Mouse (Mus musculus): ENCODE results near the gene Ccser1. TPM values are rescaled to one million over a fixed set of nuclear protein-coding genes. Genes with fewer than 3 reads are reported as not detected.

The Ccser1 gene
- 6.1 and 6.5 TPM in 2 replicates for polyA plus RNA-seq (2014; fragmentation: Nextera tagmentation; extraction: Ambion mirVana)

- Histone ChIP-seq H3K9me3 (ENCODE audit: control insufficient read depth, low read length) (no peaks in the 10 kb centered on the region), H3K4me2 (ENCODE audit: low read depth, low read length) (peak within 1 kb of the TSS; percentile 94), H3K27ac (replicated peaks; ENCODE audit: low read depth, low read length) (peak within 1 kb of the TSS; percentile 70), H3K4me1 (ENCODE audit: control insufficient read depth, insufficient read depth, low read length) (no peaks in the 10 kb centered on the region), H3K9ac (ENCODE audit: low read depth, low read length) (peak within 1 kb of the TSS; percentile 75), H3K27me3 (replicated peaks; ENCODE audit: control insufficient read depth, insufficient read depth, low read length) (peaks cover 3% of the 10 kb centered on the region), H3K36me3 (ENCODE audit: control insufficient read depth, insufficient read depth, low read length) (no peaks in the 10 kb centered on the region), H3K4me3 (ENCODE audit: low read depth, low read length) (peak within 1 kb of the TSS; percentile 80)
- ATAC-seq (ENCODE audit: low read depth) (peak; percentile 93), DNase-seq (ENCODE audit: low spot score) (peak; percentile 78)
- WGBS, result 0% methylated on average over 21 of the region's 105 CpGs
Observed at GRCm38 (mm10) chr6:61179949-61180755, at the start of gene Ccser1. Gene Ccser1 (plus strand): TSS chr6:61180324.

GRCm38 (mm10) chr6:61136436-61136835, 43.7 kb upstream of the Ccser1 start:
- no peak overlapping the region for H3K9ac ChIP-seq (ENCODE audit: low read depth, low read length)
- no peaks in the 10 kb centered on the region for H3K4me1 ChIP-seq (ENCODE audit: control insufficient read depth, insufficient read depth, low read length)
- WGBS, result 90% methylated on average over 2 of the region's 2 CpGs
- ATAC-seq (ENCODE audit: low read depth) (no peak), DNase-seq (ENCODE audit: low spot score) (no peak)
- 0 out of 2 replicates have a peak, but pooled peaks cover 5% of the 10 kb centered on the region for H3K9me3 ChIP-seq (ENCODE audit: control insufficient read depth, low read length)
- H3K27me3 ChIP-seq (replicated peaks; ENCODE audit: control insufficient read depth, insufficient read depth, low read length), result no peaks in the 10 kb centered on the region
- H3K4me2 ChIP-seq (ENCODE audit: low read depth, low read length), result no peak overlapping the region
- no peak overlapping the region for H3K27ac ChIP-seq (replicated peaks; ENCODE audit: low read depth, low read length)
- no peak overlapping the region for H3K4me3 ChIP-seq (ENCODE audit: low read depth, low read length)
- H3K36me3 ChIP-seq (ENCODE audit: control insufficient read depth, insufficient read depth, low read length), result no peaks in the 10 kb centered on the region

- Histone ChIP-seq H3K27me3 (replicated peaks; ENCODE audit: control insufficient read depth, insufficient read depth, low read length) (no peaks in the 10 kb centered on the region), H3K27ac (replicated peaks; ENCODE audit: low read depth, low read length) (no peak overlapping the region), H3K9me3 (ENCODE audit: control insufficient read depth, low read length) (no peaks in the 10 kb centered on the region), H3K36me3 (ENCODE audit: control insufficient read depth, insufficient read depth, low read length) (no peaks in the 10 kb centered on the region), H3K9ac (ENCODE audit: low read depth, low read length) (no peak overlapping the region), H3K4me3 (ENCODE audit: low read depth, low read length) (no peak overlapping the region), H3K4me1 (ENCODE audit: control insufficient read depth, insufficient read depth, low read length) (no peaks in the 10 kb centered on the region), H3K4me2 (ENCODE audit: low read depth, low read length) (no peak overlapping the region)
- WGBS, result 64% methylated on average over 1 of the region's 1 CpGs
- no peak for DNase-seq (ENCODE audit: low spot score)
- ATAC-seq (ENCODE audit: low read depth), result no peak
Observed at GRCm38 (mm10) chr6:61143031-61143430, 37.1 kb upstream of the Ccser1 start.

GRCm38 (mm10) chr6:61152924-61153323, 27.2 kb upstream of the Ccser1 start:
- ATAC-seq (ENCODE audit: low read depth) (no peak), DNase-seq (ENCODE audit: low spot score) (peak; percentile 17)
- Histone ChIP-seq H3K4me1 (ENCODE audit: control insufficient read depth, insufficient read depth, low read length) (no peaks in the 10 kb centered on the region), H3K4me3 (ENCODE audit: low read depth, low read length) (no peak overlapping the region), H3K27ac (replicated peaks; ENCODE audit: low read depth, low read length) (no peak overlapping the region), H3K27me3 (replicated peaks; ENCODE audit: control insufficient read depth, insufficient read depth, low read length) (no peaks in the 10 kb centered on the region), H3K4me2 (ENCODE audit: low read depth, low read length) (no peak overlapping the region), H3K9ac (ENCODE audit: low read depth, low read length) (no peak overlapping the region), H3K36me3 (ENCODE audit: control insufficient read depth, insufficient read depth, low read length) (no peaks in the 10 kb centered on the region), H3K9me3 (ENCODE audit: control insufficient read depth, low read length) (no peaks in the 10 kb centered on the region)
- 52% methylated on average over 3 of the region's 3 CpGs for WGBS

GRCm38 (mm10) chr6:61154654-61155053, 25.5 kb upstream of the Ccser1 start:
- Histone ChIP-seq H3K27me3 (replicated peaks; ENCODE audit: control insufficient read depth, insufficient read depth, low read length) (no peaks in the 10 kb centered on the region), H3K9ac (ENCODE audit: low read depth, low read length) (no peak overlapping the region), H3K27ac (replicated peaks; ENCODE audit: low read depth, low read length) (no peak overlapping the region), H3K4me3 (ENCODE audit: low read depth, low read length) (no peak overlapping the region), H3K36me3 (ENCODE audit: control insufficient read depth, insufficient read depth, low read length) (no peaks in the 10 kb centered on the region), H3K4me1 (ENCODE audit: control insufficient read depth, insufficient read depth, low read length) (no peaks in the 10 kb centered on the region), H3K9me3 (ENCODE audit: control insufficient read depth, low read length) (no peaks in the 10 kb centered on the region), H3K4me2 (ENCODE audit: low read depth, low read length) (no peak overlapping the region)
- DNase-seq (ENCODE audit: low spot score) (no peak), ATAC-seq (ENCODE audit: low read depth) (no peak)
- whole genome bisulfite sequencing, result 49% methylated on average over 6 of the region's 6 CpGs

- Histone ChIP-seq H3K4me2 (ENCODE audit: low read depth, low read length) (no peak overlapping the region), H3K36me3 (ENCODE audit: control insufficient read depth, insufficient read depth, low read length) (no peaks in the 10 kb centered on the region), H3K4me3 (ENCODE audit: low read depth, low read length) (no peak overlapping the region), H3K27ac (replicated peaks; ENCODE audit: low read depth, low read length) (no peak overlapping the region), H3K4me1 (ENCODE audit: control insufficient read depth, insufficient read depth, low read length) (no peaks in the 10 kb centered on the region), H3K27me3 (replicated peaks; ENCODE audit: control insufficient read depth, insufficient read depth, low read length) (no peaks in the 10 kb centered on the region), H3K9me3 (ENCODE audit: control insufficient read depth, low read length) (no peaks in the 10 kb centered on the region), H3K9ac (ENCODE audit: low read depth, low read length) (no peak overlapping the region)
- ATAC-seq (ENCODE audit: low read depth) (0 out of 2 replicates have a peak, but pooled peaks have one; percentile 62), DNase-seq (ENCODE audit: low spot score) (no peak)
- WGBS, result 47% methylated on average over 8 of the region's 8 CpGs
Observed at GRCm38 (mm10) chr6:61155059-61155629, 25.0 kb upstream of the Ccser1 start.

GRCm38 (mm10) chr6:61155718-61156117, 24.4 kb upstream of the Ccser1 start:
- H3K9me3 ChIP-seq (ENCODE audit: control insufficient read depth, low read length), result no peaks in the 10 kb centered on the region
- ATAC-seq (ENCODE audit: low read depth), result no peak
- H3K9ac ChIP-seq (ENCODE audit: low read depth, low read length), result no peak overlapping the region
- DNase-seq (ENCODE audit: low spot score), result no peak
- no peak overlapping the region for H3K4me2 ChIP-seq (ENCODE audit: low read depth, low read length)
- H3K36me3 ChIP-seq (ENCODE audit: control insufficient read depth, insufficient read depth, low read length), result no peaks in the 10 kb centered on the region
- no peak overlapping the region for H3K4me3 ChIP-seq (ENCODE audit: low read depth, low read length)
- H3K4me1 ChIP-seq (ENCODE audit: control insufficient read depth, insufficient read depth, low read length), result no peaks in the 10 kb centered on the region
- H3K27me3 ChIP-seq (replicated peaks; ENCODE audit: control insufficient read depth, insufficient read depth, low read length), result no peaks in the 10 kb centered on the region
- H3K27ac ChIP-seq (replicated peaks; ENCODE audit: low read depth, low read length), result no peak overlapping the region

GRCm38 (mm10) chr6:61162117-61162516, 18.0 kb upstream of the Ccser1 start:
- Histone ChIP-seq H3K27ac (replicated peaks; ENCODE audit: low read depth, low read length) (no peak overlapping the region), H3K9ac (ENCODE audit: low read depth, low read length) (no peak overlapping the region), H3K4me3 (ENCODE audit: low read depth, low read length) (no peak overlapping the region), H3K36me3 (ENCODE audit: control insufficient read depth, insufficient read depth, low read length) (no peaks in the 10 kb centered on the region), H3K9me3 (ENCODE audit: control insufficient read depth, low read length) (no peaks in the 10 kb centered on the region), H3K27me3 (replicated peaks; ENCODE audit: control insufficient read depth, insufficient read depth, low read length) (no peaks in the 10 kb centered on the region), H3K4me2 (ENCODE audit: low read depth, low read length) (no peak overlapping the region), H3K4me1 (ENCODE audit: control insufficient read depth, insufficient read depth, low read length) (no peaks in the 10 kb centered on the region)
- DNase-seq (ENCODE audit: low spot score) (no peak), ATAC-seq (ENCODE audit: low read depth) (no peak)

- H3K4me2 ChIP-seq (ENCODE audit: low read depth, low read length), result no peak overlapping the region
- no peak for ATAC-seq (ENCODE audit: low read depth)
Observed at GRCm38 (mm10) chr6:61166891-61167290, 13.2 kb upstream of the Ccser1 start.

More at GRCm38 (mm10) chr6:61166891-61167290, 13.2 kb upstream of the Ccser1 start:
- no peaks in the 10 kb centered on the region for H3K4me1 ChIP-seq (ENCODE audit: control insufficient read depth, insufficient read depth, low read length)
- DNase-seq (ENCODE audit: low spot score), result no peak
- H3K36me3 ChIP-seq (ENCODE audit: control insufficient read depth, insufficient read depth, low read length), result no peaks in the 10 kb centered on the region
- no peak overlapping the region for H3K4me3 ChIP-seq (ENCODE audit: low read depth, low read length)
- H3K27ac ChIP-seq (replicated peaks; ENCODE audit: low read depth, low read length), result no peak overlapping the region
- H3K9me3 ChIP-seq (ENCODE audit: control insufficient read depth, low read length), result no peaks in the 10 kb centered on the region
- 91% methylated on average over 1 of the region's 1 CpGs for WGBS
- no peak overlapping the region for H3K9ac ChIP-seq (ENCODE audit: low read depth, low read length)
- no peaks in the 10 kb centered on the region for H3K27me3 ChIP-seq (replicated peaks; ENCODE audit: control insufficient read depth, insufficient read depth, low read length)
